Mouse (Mus musculus) layer of hippocampus, adult 6 months (tissue): Measurements from ENCODE around the gene Bpifb2. TPM values are rescaled to one million over a fixed set of nuclear protein-coding genes. Genes with fewer than 3 reads are reported as not detected.

Source experiments
- long read RNA-seq, 2 experiments: library from polyadenylated mRNA; unstranded; transcript quantifications; one replicate each; pipeline ENCODE4 v2.0.0; 2019 to 2020
- polyA plus RNA-seq: library from polyadenylated mRNA; unstranded; fragments of <200 nt; fragmentation: Nextera tagmentation; gene quantifications from 2 replicates; pipeline ENCODE4 v1.2.3, GENCODE M21; 2021

The Bpifb2 gene
- polyA plus RNA-seq, result not detected in 2 replicates
- long read RNA-seq, experiment 1, result 0 reads
- long read RNA-seq, experiment 2, result 0 reads

GRCm38 (mm10) chr2:153874745-153875144 is at the start of gene Bpifb2:
Gene Bpifb2, plus strand, starts transcription at chr2:153875045.

GRCm38 (mm10) chr2:153870984-153871383 is 3.9 kb upstream of the Bpifb2 start, which contains the start of gene Sun5:
Gene Sun5, minus strand, starts transcription at chr2:153871084.

GRCm38 (mm10) chr2:153900088-153900487 is 25.2 kb downstream of the Bpifb2 start, which contains the start of gene Bpifb6:
Gene Bpifb6, plus strand, starts transcription at chr2:153900388.

DNA sequence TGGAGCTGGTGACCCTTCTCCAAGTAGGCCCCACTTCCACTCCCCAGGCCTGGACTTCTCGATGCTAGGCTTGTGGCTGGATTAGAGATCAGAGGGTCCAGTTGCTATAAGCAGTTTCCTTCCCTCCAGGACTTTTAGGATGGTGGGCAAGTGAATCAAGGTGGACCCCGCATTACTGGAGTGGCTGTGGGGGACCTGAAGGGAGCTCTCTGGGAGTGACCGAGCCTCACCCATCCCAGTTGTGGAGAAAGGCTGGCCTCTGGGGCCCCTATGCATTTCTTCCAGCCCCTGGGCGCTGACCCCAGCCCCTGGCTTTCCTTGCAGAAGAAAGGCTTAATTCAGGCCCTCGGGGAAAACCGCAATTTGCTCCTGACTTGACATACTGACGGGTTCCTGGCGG is 43.1 kb downstream of the Bpifb2 start, which contains the start of gene Bpifb3:
TSS of gene Bpifb3 (plus strand) at position 301 of the 400 bp plus-strand sequence.

GRCm38 (mm10) chr2:153937843-153938242 is 63.0 kb downstream of the Bpifb2 start, which contains the start of gene Bpifb4:
Gene Bpifb4, plus strand, starts transcription at chr2:153938212.

Other genes with a start within 250 kb of the Bpifb2 start
- 28.8 and 32.3 TPM in 2 replicates for gene Commd7, start 242.3 kb upstream of the Bpifb2 start, polyA plus RNA-seq
- gene Dnmt3b, start 225.6 kb upstream of the Bpifb2 start, polyA plus RNA-seq, result 0.15 and 0.25 TPM in 2 replicates
- gene Dnmt3c, start 178.4 kb upstream of the Bpifb2 start, polyA plus RNA-seq, result not detected in 2 replicates
- gene Mapre1, start 133.8 kb upstream of the Bpifb2 start, polyA plus RNA-seq, result 102 and 104 TPM in 2 replicates
- gene Efcab8, start 95.1 kb upstream of the Bpifb2 start, polyA plus RNA-seq, result not detected in 2 replicates
- not detected in 2 replicates for gene Sun5, start 4.0 kb upstream of the Bpifb2 start, polyA plus RNA-seq
- gene Bpifb6, start 25.3 kb downstream of the Bpifb2 start, polyA plus RNA-seq, result 0.14 TPM in 1 of 2 replicates, not detected in the other
- 0.10 TPM in 1 of 2 replicates, not detected in the other for gene Bpifb3, start 43.2 kb downstream of the Bpifb2 start, polyA plus RNA-seq
- 0.06 TPM in 2 replicates for gene Bpifb4, start 63.2 kb downstream of the Bpifb2 start, polyA plus RNA-seq
- gene Bpifa6, start 99.9 kb downstream of the Bpifb2 start, polyA plus RNA-seq, result not detected in 2 replicates
- gene Bpifa2, start 133.2 kb downstream of the Bpifb2 start, polyA plus RNA-seq, result not detected in 2 replicates